Mouse (Mus musculus): Measurements from ENCODE around the gene Btg2.

Gene Btg2

GRCm38 (mm10) chr1:134077389-134078060, 1.4 kb downstream of the Btg2 start:
- DNase-seq, result peak; percentile 51

GRCm38 (mm10) chr1:134076789-134077188, 2.1 kb downstream of the Btg2 start:
- DNase-seq, result no peak

GRCm38 (mm10) chr1:134075532-134075931, 3.4 kb downstream of the Btg2 start:
- DNase-seq, result no peak

GRCm38 (mm10) chr1:134074606-134075005, 4.3 kb downstream of the Btg2 start:
- DNase-seq, result no peak

GRCm38 (mm10) chr1:134074184-134074583, 4.7 kb downstream of the Btg2 start:
- no peak for DNase-seq

GRCm38 (mm10) chr1:134073658-134074057, 5.3 kb downstream of the Btg2 start:
- DNase-seq, result no peak

GRCm38 (mm10) chr1:134073061-134073564, 5.8 kb downstream of the Btg2 start:
- DNase-seq, result no peak

- DNase-seq, result peak; percentile 71
Observed at GRCm38 (mm10) chr1:134071411-134072018, 7.4 kb downstream of the Btg2 start.

GRCm38 (mm10) chr1:134070099-134070669, 8.7 kb downstream of the Btg2 start:
- DNase-seq, result no peak

- peak; percentile 71 for DNase-seq
Observed at GRCm38 (mm10) chr1:134067143-134067619, 11.7 kb downstream of the Btg2 start.

- DNase-seq, result no peak
Observed at GRCm38 (mm10) chr1:134066554-134066953, 12.4 kb downstream of the Btg2 start.

GRCm38 (mm10) chr1:134065241-134065809, 13.6 kb downstream of the Btg2 start:
- DNase-seq, result peak; percentile 62

GRCm38 (mm10) chr1:134064296-134064831, 14.6 kb downstream of the Btg2 start:
- DNase-seq, result no peak

GRCm38 (mm10) chr1:134063773-134064125, 15.2 kb downstream of the Btg2 start:
- peak; percentile 65 for DNase-seq

- peak; percentile 65 for DNase-seq
Observed at GRCm38 (mm10) chr1:134063086-134063772, 15.7 kb downstream of the Btg2 start.

GRCm38 (mm10) chr1:134062411-134063085, 16.4 kb downstream of the Btg2 start:
- no peak for DNase-seq

GRCm38 (mm10) chr1:134061915-134062314, 17.0 kb downstream of the Btg2 start:
- no peak for DNase-seq

GRCm38 (mm10) chr1:134060849-134061569, 17.9 kb downstream of the Btg2 start:
- peak; percentile 92 for DNase-seq

- no peak for DNase-seq
Observed at GRCm38 (mm10) chr1:134059739-134060695, 18.9 kb downstream of the Btg2 start.

- DNase-seq, result no peak
Observed at GRCm38 (mm10) chr1:134058870-134059269, 20.1 kb downstream of the Btg2 start.
